Mouse (Mus musculus) hindbrain, postnatal 0 days (tissue): Measurements from ENCODE around the gene Med25. TPM values are rescaled to one million over a fixed set of nuclear protein-coding genes. Genes with fewer than 3 reads are reported as not detected.

Source experiments
- ATAC-seq: fragments of 200-750 bp; cut with Nextera tagmentation; 2 replicates; pipeline ENCODE4 v1.8.0; 2017; ENCODE audit warnings: mild to moderate bottlenecking, moderate TSS enrichment, moderate library complexity
- DNase-seq: peaks from one replicate; pipeline ENCODE4 v3.0.0-alpha.2; 2015; ENCODE audit warnings: low spot score
- H3K27ac ChIP-seq: fragments of 300-500 bp; sonication (generic); 2 replicates; pipeline ENCODE4 v1.5.1; 2014; ENCODE audit warnings: mild to moderate bottlenecking
- H3K27me3 ChIP-seq: fragments of 300-500 bp; sonication (generic); 2 replicates; pipeline ENCODE4 v1.6.1; 2014; ENCODE audit warnings: low read length, mixed read lengths; ENCODE audit not compliant: insufficient read depth
- H3K36me3 ChIP-seq: fragments of 300-500 bp; sonication (generic); 2 replicates; pipeline ENCODE4 v1.6.1; 2014; ENCODE audit warnings: low read length, mixed read lengths; ENCODE audit not compliant: insufficient read depth
- H3K4me1 ChIP-seq: fragments of 300-500 bp; sonication (generic); 2 replicates; pipeline ENCODE4 v1.6.1; 2014; ENCODE audit warnings: antibody characterized with exemption, low read length, mixed read lengths; ENCODE audit not compliant: insufficient read depth
- H3K4me2 ChIP-seq: fragments of 300-500 bp; sonication (generic); 2 replicates; pipeline ENCODE4 v1.6.1; 2014; ENCODE audit warnings: low read depth, mild to moderate bottlenecking, low read length, moderate library complexity, mixed read lengths
- H3K4me3 ChIP-seq: fragments of 300-500 bp; sonication (generic); 2 replicates; pipeline ENCODE4 v1.5.1; 2014; ENCODE audit warnings: low read length
- H3K9ac ChIP-seq: fragments of 300-500 bp; sonication (generic); replicated peaks from 2 replicates; pipeline ENCODE4 v1.6.1; 2014; ENCODE audit warnings: mild to moderate bottlenecking, low read length, moderate library complexity, mixed read lengths
- H3K9me3 ChIP-seq: fragments of 300-500 bp; sonication (generic); 2 replicates; pipeline ENCODE4 v1.6.1; 2016; ENCODE audit warnings: low read length, mixed read lengths
- CTCF ChIP-seq: IDR thresholded peaks from 2 replicates; pipeline ENCODE4 v1.5.1; 2016; ENCODE audit warnings: antibody characterized with exemption, control low read depth, low read depth
- WGBS: fragments of 180-500 bp; shearing (Covaris S2); extraction: QIAGEN DNeasy Blood & Tissue Kit; methylation state at CpG from one replicate; pipeline ENCODE4 v1.1.7; 2014; 5-methylcytosine and 5-hydroxymethylcytosine counted together
- polyA plus RNA-seq: library from polyadenylated mRNA; unstranded; fragments of >200 nt; fragmentation: Nextera tagmentation; extraction: Ambion mirVana; gene quantifications from 2 replicates; pipeline ENCODE4 v1.2.1, GENCODE M21; 2015
- total RNA-seq: library from RNA; depleted of rRNA; stranded (reverse); fragments of >200 nt; gene quantifications from 2 replicates; pipeline ENCODE4 v1.2.3, GENCODE M21; 2014

Gene Med25
- total and polyA plus RNA-seq, 2 experiments from 2014 or later: 121 to 194 TPM

GRCm38 (mm10) chr7:44905430-44905829 lies 12.9 kb upstream of the Med25 start:
- Histone ChIP-seq H3K9me3 (no peaks in the 10 kb centered on the region), H3K27ac (no peak overlapping the region), H3K4me2 (no peak overlapping the region), H3K36me3 (peaks cover 84% of the 10 kb centered on the region), H3K27me3 (no peaks in the 10 kb centered on the region), H3K4me1 (peaks cover 7% of the 10 kb centered on the region; the same call in 1 of the 2 replicates), H3K4me3 (no peak overlapping the region), H3K9ac (no peak overlapping the region)
- ATAC-seq (no peak), DNase-seq (no peak)
- 84% methylated on average over 20 of the region's 20 CpGs for WGBS
- no peak for TF ChIP-seq CTCF

- peak; percentile 47 for TF ChIP-seq CTCF
- H3K4me3 ChIP-seq: no peak overlapping the region
- H3K4me1 ChIP-seq: peaks cover 18% of the 10 kb centered on the region; the same call in 1 of the 2 replicates
- H3K27me3 ChIP-seq: no peaks in the 10 kb centered on the region
- DNase-seq (peak; percentile 65), ATAC-seq (peak; percentile 36; the same call in 1 of the 2 replicates)
- H3K9me3 ChIP-seq: no peaks in the 10 kb centered on the region
- no peak overlapping the region for H3K9ac ChIP-seq
- H3K36me3 ChIP-seq: peaks cover 58% of the 10 kb centered on the region
- peak overlapping the region; percentile 48 for H3K27ac ChIP-seq
- 27% methylated on average over 21 of the region's 21 CpGs for WGBS
- H3K4me2 ChIP-seq: peak overlapping the region; percentile 39
Measured at GRCm38 (mm10) chr7:44901230-44901722, 8.8 kb upstream of the Med25 start.

- 88% methylated on average over 11 of the region's 11 CpGs for WGBS
- ATAC-seq (no peak), DNase-seq (no peak)
- Histone ChIP-seq H3K9ac (no peak overlapping the region), H3K4me1 (peaks cover 18% of the 10 kb centered on the region; the same call in 1 of the 2 replicates), H3K4me3 (no peak overlapping the region), H3K4me2 (no peak overlapping the region), H3K27ac (no peak overlapping the region), H3K36me3 (peaks cover 51% of the 10 kb centered on the region), H3K9me3 (no peaks in the 10 kb centered on the region), H3K27me3 (no peaks in the 10 kb centered on the region)
- TF ChIP-seq CTCF: no peak
Measured at GRCm38 (mm10) chr7:44900632-44901031, 8.1 kb upstream of the Med25 start.

GRCm38 (mm10) chr7:44898607-44899006 lies 6.1 kb upstream of the Med25 start:
- 38% methylated on average over 19 of the region's 19 CpGs for whole genome bisulfite sequencing
- peak; percentile 64 for TF ChIP-seq CTCF
- H3K9ac ChIP-seq: no peak overlapping the region
- peaks cover 25% of the 10 kb centered on the region; the same call in 1 of the 2 replicates for H3K4me1 ChIP-seq
- ATAC-seq (no peak), DNase-seq (no peak)
- H3K27ac ChIP-seq: 0 out of 2 replicates have a peak overlapping the region, but pooled peaks have one; percentile 2
- no peak overlapping the region for H3K4me3 ChIP-seq
- no peak overlapping the region for H3K4me2 ChIP-seq
- peaks cover 31% of the 10 kb centered on the region for H3K36me3 ChIP-seq
- H3K27me3 ChIP-seq: no peaks in the 10 kb centered on the region
- no peaks in the 10 kb centered on the region for H3K9me3 ChIP-seq

- DNase-seq: no peak
- Histone ChIP-seq H3K9me3 (no peaks in the 10 kb centered on the region), H3K27me3 (no peaks in the 10 kb centered on the region), H3K4me1 (peaks cover 31% of the 10 kb centered on the region; the same call in 1 of the 2 replicates), H3K36me3 (0 out of 2 replicates have a peak, but pooled peaks cover 15% of the 10 kb centered on the region), H3K27ac (peak overlapping the region; percentile 88), H3K4me3 (peak overlapping the region; percentile 70), H3K9ac (peak overlapping the region; percentile 61), H3K4me2 (peak overlapping the region; percentile 85)
- TF ChIP-seq CTCF: no peak
- no peak for ATAC-seq
- 15% methylated on average over 10 of the region's 10 CpGs for WGBS
Measured at GRCm38 (mm10) chr7:44896499-44896898, 4.0 kb upstream of the Med25 start.

GRCm38 (mm10) chr7:44895593-44896434 lies 3.3 kb upstream of the Med25 start, which contains the start of gene Fuz:
Fuz (plus strand) TSS chr7:44896079.
- Histone ChIP-seq H3K4me1 (peaks cover 30% of the 10 kb centered on the region), H3K4me3 (peak within 1 kb of the TSS; percentile 70), H3K9me3 (no peaks in the 10 kb centered on the region), H3K27me3 (no peaks in the 10 kb centered on the region), H3K27ac (peak within 1 kb of the TSS; percentile 88), H3K4me2 (peak within 1 kb of the TSS; percentile 85), H3K36me3 (0 out of 2 replicates have a peak, but pooled peaks cover 15% of the 10 kb centered on the region), H3K9ac (peak within 1 kb of the TSS; percentile 61)
- ATAC-seq (peak; percentile 84), DNase-seq (peak; percentile 97)
- WGBS: under 1% methylated on average over 34 of the region's 34 CpGs
- peak; percentile 82 for TF ChIP-seq CTCF
